Mouse (Mus musculus) heart, postnatal 0 days (tissue): ENCODE results near the gene Tub. TPM values are rescaled to one million over a fixed set of nuclear protein-coding genes. Genes with fewer than 3 reads are reported as not detected.

Experiments
- ATAC-seq: fragments of 200-750 bp; cut with Nextera tagmentation; 2 replicates; pipeline ENCODE4 v1.8.0; 2017; ENCODE audit warnings: low read depth, moderate number of reproducible peaks, moderate library complexity; ENCODE audit not compliant: insufficient read depth
- DNase-seq: peaks from one replicate; pipeline ENCODE4 v3.0.0-alpha.2; 2016; ENCODE audit warnings: low spot score
- H3K27ac ChIP-seq: fragments of 300-500 bp; sonication (generic); 2 replicates; pipeline ENCODE4 v1.5.1; 2014; ENCODE audit warnings: low read depth, mild to moderate bottlenecking
- H3K27me3 ChIP-seq: fragments of 300-500 bp; sonication (generic); 2 replicates; pipeline ENCODE4 v1.6.1; 2014; ENCODE audit warnings: low read length, mixed read lengths; ENCODE audit not compliant: control insufficient read depth, insufficient read depth
- H3K36me3 ChIP-seq: fragments of 300-500 bp; sonication (generic); replicated peaks from 2 replicates; pipeline ENCODE4 v1.6.1; 2014; ENCODE audit warnings: low read length, mixed read lengths; ENCODE audit not compliant: control insufficient read depth, insufficient read depth
- H3K4me1 ChIP-seq: fragments of 300-500 bp; sonication (generic); 2 replicates; pipeline ENCODE4 v1.6.1; 2014; ENCODE audit warnings: antibody characterized with exemption; ENCODE audit not compliant: control insufficient read depth, insufficient read depth
- H3K4me2 ChIP-seq: fragments of 300-500 bp; sonication (generic); 2 replicates; pipeline ENCODE4 v1.6.1; 2014; ENCODE audit warnings: low read depth, mild to moderate bottlenecking, low read length, moderate library complexity
- H3K4me3 ChIP-seq: fragments of 300-500 bp; sonication (generic); 2 replicates; pipeline ENCODE4 v1.5.1; 2014; ENCODE audit warnings: low read depth, low read length
- H3K9ac ChIP-seq: fragments of 300-500 bp; sonication (generic); replicated peaks from 2 replicates; pipeline ENCODE4 v1.6.1; 2014; ENCODE audit warnings: low read depth, low read length, mixed read lengths
- H3K9me3 ChIP-seq: fragments of 300-500 bp; sonication (generic); replicated peaks from 2 replicates; pipeline ENCODE4 v1.6.1; 2016; ENCODE audit warnings: low read length; ENCODE audit not compliant: control insufficient read depth
- CTCF ChIP-seq: IDR thresholded peaks from 2 replicates; pipeline ENCODE4 v1.5.1; 2016; ENCODE audit warnings: antibody characterized with exemption, control low read depth, low read depth
- EP300 ChIP-seq: IDR thresholded peaks from 2 replicates; pipeline ENCODE4 v1.6.1; 2016; ENCODE audit warnings: antibody characterized with exemption, low read depth
- WGBS: fragments of 180-500 bp; shearing (Covaris S2); extraction: QIAGEN DNeasy Blood & Tissue Kit; methylation state at CpG from one replicate; pipeline ENCODE4 v1.1.7; 2014; 5-methylcytosine and 5-hydroxymethylcytosine counted together
- polyA plus RNA-seq: library from polyadenylated mRNA; unstranded; fragments of >200 nt; fragmentation: Nextera tagmentation; extraction: Ambion mirVana; gene quantifications from 2 replicates; pipeline ENCODE4 v1.2.1, GENCODE M21; 2015
- total RNA-seq: library from RNA; depleted of rRNA; stranded (reverse); fragments of >200 nt; gene quantifications from 2 replicates; pipeline ENCODE4 v1.2.3, GENCODE M21; 2014; ENCODE audit warnings: low replicate concordance

The Tub gene
- total and polyA plus RNA-seq, 2 experiments from 2014 or later, result 0.30 to 0.88 TPM

GRCm38 (mm10) chr7:108933794-108934731, 16.1 kb upstream of the Tub start, which contains the start of gene Eif3f:
Gene Eif3f, plus strand, starts transcription at chr7:108934417.
- no peak for TF ChIP-seq EP300
- TF ChIP-seq CTCF, result peak; percentile 93
- ATAC-seq (peak; percentile 94), DNase-seq (peak; percentile 99)
- peak within 1 kb of the TSS; percentile 90 for H3K4me2 ChIP-seq
- H3K36me3 ChIP-seq, result peaks cover 25% of the 10 kb centered on the region
- peak within 1 kb of the TSS; percentile 79 for H3K27ac ChIP-seq
- 2% methylated on average over 49 of the region's 50 CpGs for WGBS
- H3K27me3 ChIP-seq, result no peaks in the 10 kb centered on the region
- no peaks in the 10 kb centered on the region for H3K9me3 ChIP-seq
- peak within 1 kb of the TSS; percentile 81 for H3K4me3 ChIP-seq
- peaks cover 9% of the 10 kb centered on the region; the same call in 1 of the 2 replicates for H3K4me1 ChIP-seq
- peak within 1 kb of the TSS; percentile 89 for H3K9ac ChIP-seq

DNA sequence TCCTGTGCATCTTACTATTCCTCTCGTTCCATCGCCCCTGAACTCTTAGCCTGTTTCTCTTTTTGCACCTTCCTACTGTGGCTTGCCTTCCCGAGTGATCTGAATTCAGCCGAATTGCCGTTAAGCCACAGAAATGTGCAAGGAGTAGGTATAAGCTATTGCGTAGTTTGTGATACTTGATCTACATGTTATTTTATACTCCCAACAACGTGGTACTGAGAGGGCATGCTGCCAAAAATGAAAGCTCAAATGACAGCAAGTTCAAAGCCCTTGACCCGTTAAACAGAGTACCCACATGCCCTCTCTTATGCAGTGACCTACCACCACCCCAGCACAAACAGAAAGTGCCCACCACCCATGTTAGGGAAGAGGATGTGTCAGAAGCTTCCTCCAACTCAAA, 15.3 kb upstream of the Tub start:
- Histone ChIP-seq H3K9ac (peak overlapping the region; percentile 89), H3K4me1 (peaks cover 9% of the 10 kb centered on the region; the same call in 1 of the 2 replicates), H3K9me3 (no peaks in the 10 kb centered on the region), H3K4me3 (peak overlapping the region; percentile 81), H3K27ac (peak overlapping the region; percentile 79), H3K27me3 (no peaks in the 10 kb centered on the region), H3K4me2 (peak overlapping the region; percentile 90), H3K36me3 (peaks cover 32% of the 10 kb centered on the region)
- ATAC-seq, result no peak
- TF ChIP-seq CTCF (no peak), EP300 (no peak)
- no peak for DNase-seq
- WGBS, result 3% methylated on average over 8 of the region's 8 CpGs

GRCm38 (mm10) chr7:108935411-108935810, 14.7 kb upstream of the Tub start:
- H3K4me2 ChIP-seq, result peak overlapping the region; percentile 90
- peaks cover 38% of the 10 kb centered on the region for H3K36me3 ChIP-seq
- no peaks in the 10 kb centered on the region for H3K9me3 ChIP-seq
- 74% methylated on average over 7 of the region's 7 CpGs for WGBS
- TF ChIP-seq CTCF (no peak), EP300 (no peak)
- no peak for DNase-seq
- H3K27ac ChIP-seq, result no peak overlapping the region
- peaks cover 9% of the 10 kb centered on the region; the same call in 1 of the 2 replicates for H3K4me1 ChIP-seq
- peak overlapping the region; percentile 81 for H3K4me3 ChIP-seq
- H3K9ac ChIP-seq, result no peak overlapping the region
- no peaks in the 10 kb centered on the region for H3K27me3 ChIP-seq
- ATAC-seq, result no peak

GRCm38 (mm10) chr7:108936591-108936990, 13.5 kb upstream of the Tub start:
- Histone ChIP-seq H3K4me1 (peaks cover 9% of the 10 kb centered on the region; the same call in 1 of the 2 replicates), H3K36me3 (peaks cover 50% of the 10 kb centered on the region), H3K27ac (no peak overlapping the region), H3K9ac (no peak overlapping the region), H3K4me3 (no peak overlapping the region), H3K9me3 (no peaks in the 10 kb centered on the region), H3K4me2 (no peak overlapping the region), H3K27me3 (no peaks in the 10 kb centered on the region)
- ATAC-seq (no peak), DNase-seq (no peak)
- TF ChIP-seq CTCF (no peak), EP300 (no peak)
- WGBS, result 91% methylated on average over 4 of the region's 4 CpGs

- H3K9me3 ChIP-seq, result no peaks in the 10 kb centered on the region
- DNase-seq, result no peak
- 87% methylated on average over 9 of the region's 9 CpGs for WGBS
- H3K27me3 ChIP-seq, result no peaks in the 10 kb centered on the region
- ATAC-seq, result no peak
- H3K4me2 ChIP-seq, result no peak overlapping the region
- TF ChIP-seq EP300, result no peak
- no peak for TF ChIP-seq CTCF
- H3K36me3 ChIP-seq, result peaks cover 74% of the 10 kb centered on the region
- H3K4me1 ChIP-seq, result no peaks in the 10 kb centered on the region
- no peak overlapping the region for H3K9ac ChIP-seq
- no peak overlapping the region for H3K4me3 ChIP-seq
- H3K27ac ChIP-seq, result no peak overlapping the region
Measured at GRCm38 (mm10) chr7:108941466-108941865, 8.7 kb upstream of the Tub start.
